Mouse (Mus musculus): ENCODE measurements around the gene Gprc5a. TPM values are rescaled to one million over a fixed set of nuclear protein-coding genes. Genes with fewer than 3 reads are reported as not detected.

Gene Gprc5a
- total RNA-seq, 2 experiments from 2014 or later = 0.21 to 0.26 TPM

DNA sequence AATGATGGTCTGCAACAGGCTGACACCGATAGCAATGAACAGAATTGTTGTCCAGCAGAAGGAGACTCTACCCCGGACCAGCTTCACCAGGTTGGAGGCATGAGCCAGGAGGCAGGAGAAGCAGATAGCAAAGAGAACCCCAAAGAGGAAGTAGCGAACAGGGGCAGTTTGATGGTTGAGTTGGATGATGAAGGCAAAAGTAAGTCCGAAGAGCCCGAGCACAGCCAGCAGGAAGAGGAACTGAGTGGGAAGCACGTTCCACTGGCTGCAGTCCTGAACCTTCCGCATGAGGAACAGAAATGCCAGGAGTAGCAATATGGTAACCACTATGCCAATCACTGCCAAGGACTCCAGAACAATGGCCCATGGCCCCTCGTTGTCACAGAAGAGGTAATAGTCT lies 51.0 kb downstream of the Gprc5a start:
- no peak for DNase-seq (ENCODE audit: extremely low spot score in 1 of 2, low spot score in 2 of 2)
- intact Hi-C loops (cut with DNase I) = no loop called here

DNA sequence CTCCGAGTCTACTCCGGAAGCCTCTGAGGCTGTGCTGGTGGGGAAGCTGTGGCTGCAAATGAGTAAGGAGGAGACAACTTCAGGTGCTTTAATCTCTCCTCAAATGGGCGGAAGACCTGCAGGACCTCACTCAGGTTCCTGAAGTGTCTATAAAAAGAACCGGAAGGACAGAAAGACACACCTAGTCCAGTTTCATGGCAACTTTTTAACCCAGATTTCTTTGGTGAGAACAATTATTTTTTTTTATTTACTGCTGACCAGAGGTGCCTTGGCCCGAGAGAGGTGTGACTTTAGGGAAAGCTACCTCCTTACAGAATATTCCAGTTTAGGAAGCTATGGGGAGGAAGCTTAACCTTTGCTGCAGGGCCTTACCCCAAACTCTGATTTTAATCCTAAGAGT lies 52.7 kb downstream of the Gprc5a start, which contains the start of gene Gprc5d:
TSS of gene Gprc5d (minus strand) at position 101 of the 400 bp plus-strand sequence.
- DNase-seq (ENCODE audit: extremely low spot score in 1 of 2, low spot score in 2 of 2) = no peak
- intact Hi-C loops (cut with DNase I) = no loop called here

DNA sequence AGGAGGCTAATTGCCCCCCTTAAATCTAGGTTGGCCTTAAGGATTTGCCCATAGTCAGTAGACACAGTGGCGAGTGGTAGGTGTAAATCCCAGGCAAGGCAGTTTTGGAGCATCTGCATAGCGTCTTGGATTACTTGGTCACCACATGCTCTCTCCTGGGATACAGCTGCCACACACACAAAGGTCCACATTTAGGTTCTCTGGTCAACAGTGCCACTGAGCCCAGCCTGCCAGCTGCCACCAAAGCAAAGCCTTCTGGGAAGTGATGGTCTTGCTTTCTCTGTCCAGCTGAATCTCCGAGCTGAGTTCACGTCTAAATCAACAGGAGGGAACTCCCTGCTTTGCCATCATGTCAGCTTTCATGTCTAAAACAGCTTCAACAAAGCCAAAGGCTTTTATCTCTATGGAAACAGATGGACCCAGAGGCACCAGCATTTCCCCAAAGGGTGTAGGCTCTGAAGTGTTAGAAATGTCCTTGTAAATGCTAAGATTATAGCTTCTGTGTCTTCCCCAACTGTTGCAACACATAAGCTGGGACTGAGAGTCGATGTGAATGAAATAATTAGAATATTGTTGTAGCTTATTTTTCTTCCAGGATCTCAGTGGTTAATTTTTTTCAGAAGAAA lies 59.4 kb downstream of the Gprc5a start:
- no peak for DNase-seq (ENCODE audit: extremely low spot score in 1 of 2, low spot score in 2 of 2)
- intact Hi-C loops (cut with DNase I) = no loop called here

DNA sequence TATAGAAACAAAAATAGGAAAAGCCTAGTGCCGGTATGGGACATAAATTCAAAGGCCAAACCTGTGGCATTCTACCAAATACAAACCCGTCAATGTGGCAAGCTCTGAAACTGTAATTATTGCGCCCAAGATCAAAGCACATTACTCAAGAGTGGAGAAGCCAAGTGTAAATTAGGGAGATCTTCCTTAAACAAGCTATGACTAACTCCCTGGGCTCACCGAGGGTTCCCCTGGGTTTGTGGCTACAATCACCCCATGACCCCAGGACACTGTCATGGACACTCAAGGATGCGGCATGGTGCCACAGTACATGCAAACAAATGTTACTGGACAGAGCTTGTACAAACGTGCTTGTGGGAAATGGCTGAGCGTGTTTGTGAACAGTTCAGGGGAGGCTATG lies 67.6 kb downstream of the Gprc5a start:
- intact Hi-C loops (cut with DNase I) = no loop called here
- DNase-seq (ENCODE audit: extremely low spot score in 1 of 2, low spot score in 2 of 2) = no peak

DNA sequence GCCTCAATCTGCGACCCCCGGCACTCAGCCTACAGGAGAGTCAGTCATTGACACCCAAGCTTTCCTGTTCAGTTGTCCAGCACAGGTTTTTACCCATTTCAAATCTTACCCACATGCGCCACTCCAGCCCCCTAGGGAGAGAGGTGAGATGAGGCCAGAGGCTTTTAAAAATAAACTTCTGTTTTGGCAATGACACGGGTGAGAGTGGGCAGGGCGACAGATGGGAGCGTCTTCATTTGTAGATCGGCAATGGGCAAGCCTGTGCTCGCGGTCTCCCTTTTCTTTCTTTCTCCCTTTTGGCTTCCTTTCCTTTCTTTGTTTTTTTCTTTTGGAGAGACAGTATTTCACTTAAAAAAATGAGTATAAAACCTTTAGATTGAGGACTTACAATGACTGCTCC lies 68.0 kb downstream of the Gprc5a start:
- intact Hi-C loops (cut with DNase I) = no loop called here
- no peak for DNase-seq (ENCODE audit: extremely low spot score in 1 of 2, low spot score in 2 of 2)

Other genes with a start within 250 kb of the Gprc5a start
- gene Crebl2, start 235.5 kb upstream of the Gprc5a start, total RNA-seq (2021) = 1 to 10 TPM; 8.6 to 9.5 TPM
- 10 to 100 TPM; 23.4 to 26.0 TPM for gene Gpr19, start 167.1 kb upstream of the Gprc5a start, total RNA-seq (2021)
- 10 to 100 TPM; 45.0 to 46.9 TPM for gene Cdkn1b, start 145.2 kb upstream of the Gprc5a start, total RNA-seq (2021)
- gene Apold1, start 83.9 kb upstream of the Gprc5a start, total RNA-seq (2021) = 1 to 10 TPM; 5.4 to 5.7 TPM
- gene Ddx47, start 54.0 kb upstream of the Gprc5a start, total RNA-seq (2021) = 10 to 100 TPM; 51.6 to 53.7 TPM
- not detected for gene Gprc5d, start 52.6 kb downstream of the Gprc5a start, total RNA-seq (2021)
- 10 to 100 TPM; 98.1 TPM for gene Fam234b, start 132.3 kb downstream of the Gprc5a start, total RNA-seq (2021)
- 10 to 100 TPM; 37.8 to 39.5 TPM for gene Hebp1, start 132.4 kb downstream of the Gprc5a start, total RNA-seq (2021)
- not detected for gene Gsg1, start 188.7 kb downstream of the Gprc5a start, total RNA-seq (2021)
- not detected for gene Pbp2, start 244.8 kb downstream of the Gprc5a start, total RNA-seq (2021)